ENCODE assay signal across 8 mouse cellular contexts in genomic region chr6:108569460-108570187, GRCm38 (mm10).
A peak's percentile ranks its signal among the peaks of the same experiment; 100 is the strongest.
DNase-seq lines count a peak whose midpoint lies in the region; TF ChIP-seq lines count a peak whose summit lies in the region.

No protein-coding gene starts in this region.

- intact Hi-C loops in left cerebral cortex, postnatal 10 days (cut with DNase I) = no loop called here

- H3K27ac ChIP-seq in embryonic fibroblast, embryonic 13.5 days (ENCODE audit: insufficient read depth, low read length) = peak overlapping the region; percentile 95
- no peak overlapping the region for H3K27ac ChIP-seq in cerebellum, adult 2 months (ENCODE audit: insufficient read depth, low read length)

- no peaks in the 10 kb centered on the region for H3K27me3 ChIP-seq in cerebellum, adult 2 months (ENCODE audit: control insufficient read depth, insufficient read depth, low read length)

- H3K4me1 ChIP-seq in embryonic fibroblast, embryonic 13.5 days (ENCODE audit: control insufficient read depth, insufficient read depth, low read length) = peaks cover 5% of the 10 kb centered on the region
- peaks cover 7% of the 10 kb centered on the region for H3K4me1 ChIP-seq in cerebellum, adult 2 months (ENCODE audit: control insufficient read depth, insufficient read depth, low read length)

- no peak for TF ChIP-seq CTCF in embryonic fibroblast, embryonic 13.5 days (IDR thresholded peaks at IDR 0.05; ENCODE audit: borderline replicate concordance, insufficient read depth, low read length)
- no peak for TF ChIP-seq CTCF in cerebellum, adult 2 months (IDR thresholded peaks at IDR 0.05; ENCODE audit: borderline replicate concordance, insufficient read depth, low read depth, low read length)

- TF ChIP-seq POLR2A in embryonic fibroblast, embryonic 13.5 days (IDR thresholded peaks at IDR 0.05; ENCODE audit: low read depth, low read length) = no peak
- TF ChIP-seq POLR2A in cerebellum, adult 2 months (IDR thresholded peaks at IDR 0.05; ENCODE audit: borderline replicate concordance, insufficient read depth, low read length) = no peak

- 88% methylated on average over 7 of the region's 7 CpGs for WGBS in cerebellum, adult 2 months

- peak; percentile 14 for DNase-seq in adrenal gland, postnatal 14 days
- no peak for DNase-seq in adrenal gland, postnatal 36 days
- DNase-seq in kidney, adult 11 months = peak; percentile 57
- peak; percentile 65 for DNase-seq in lung, postnatal 36 days
- DNase-seq in left cerebral cortex, postnatal 10 days (ENCODE audit: extremely low spot score in 1 of 2, low spot score in 2 of 2) = no peak
- DNase-seq in cerebellum, adult 2 months = no peak
- DNase-seq in layer of hippocampus, adult 18-20 months (ENCODE audit: low spot score in 2 of 2) = no peak

- no peak overlapping the region for H3K4me3 ChIP-seq in embryonic fibroblast, embryonic 13.5 days (ENCODE audit: insufficient read depth, low read length)
- no peak overlapping the region for H3K4me3 ChIP-seq in cerebellum, adult 2 months (replicated peaks; ENCODE audit: insufficient read depth, low read depth, low read length)

Comparison
In these comparisons a context has a peak if more than half of its experiments do, and no peak if none do; other contexts are left out.
1. DNase-seq: peak in adrenal gland, postnatal 14 days (single experiment), kidney, adult 11 months (single experiment) and lung, postnatal 36 days (single experiment); none in adrenal gland, postnatal 36 days (0 of 2), left cerebral cortex, postnatal 10 days (0 of 2), cerebellum, adult 2 months (0 of 2) and layer of hippocampus, adult 18-20 months (0 of 2).